Mouse (Mus musculus) liver, adult 2 months (tissue): ENCODE results near the gene B3gnt8.

ENCODE experiments used
- CTCF ChIP-seq: fragments of 200-500 bp; IDR thresholded peaks from 2 replicates; pipeline ENCODE4 v1.5.1; 2011; ENCODE audit warnings: low read depth, low read length, control low read depth
- POLR2A ChIP-seq: fragments of 200-500 bp; IDR thresholded peaks from 2 replicates; pipeline ENCODE4 v1.6.1; 2011; ENCODE audit warnings: low read length, control low read depth; ENCODE audit not compliant: insufficient read depth; ENCODE audit errors: extremely low read depth

DNA sequence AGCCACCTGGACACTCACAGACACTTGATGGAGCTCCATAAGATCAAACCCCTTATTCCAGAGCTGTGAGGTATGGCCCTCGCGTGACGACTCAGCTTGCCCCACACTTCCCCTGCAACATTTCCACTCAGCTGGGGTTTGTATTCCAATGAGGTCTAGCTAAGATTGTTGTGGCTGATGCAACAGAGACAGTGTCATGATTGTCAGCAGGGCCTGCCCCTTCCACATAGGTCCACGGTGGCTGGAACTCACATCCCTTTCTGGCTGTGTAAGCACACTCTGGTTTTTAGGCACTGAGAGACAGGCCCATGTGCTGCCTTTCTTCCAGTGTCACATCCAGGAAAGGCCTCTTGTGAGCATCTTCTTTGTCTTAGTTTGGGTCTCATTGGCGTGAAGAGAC is 41.8 kb upstream of the B3gnt8 start:
- TF ChIP-seq CTCF (no peak), POLR2A (no peak)
